Mouse (Mus musculus) lung, postnatal 0 days (tissue): ENCODE data around the gene Epb41l3.

Source experiments
- CTCF ChIP-seq: IDR thresholded peaks from 2 replicates; pipeline ENCODE4 v1.5.1; 2016; ENCODE audit warnings: antibody characterized with exemption, mild to moderate bottlenecking
- EP300 ChIP-seq: IDR thresholded peaks from 2 replicates; pipeline ENCODE4 v1.6.1; 2016; ENCODE audit warnings: antibody characterized with exemption, mild to moderate bottlenecking, control low read depth

DNA sequence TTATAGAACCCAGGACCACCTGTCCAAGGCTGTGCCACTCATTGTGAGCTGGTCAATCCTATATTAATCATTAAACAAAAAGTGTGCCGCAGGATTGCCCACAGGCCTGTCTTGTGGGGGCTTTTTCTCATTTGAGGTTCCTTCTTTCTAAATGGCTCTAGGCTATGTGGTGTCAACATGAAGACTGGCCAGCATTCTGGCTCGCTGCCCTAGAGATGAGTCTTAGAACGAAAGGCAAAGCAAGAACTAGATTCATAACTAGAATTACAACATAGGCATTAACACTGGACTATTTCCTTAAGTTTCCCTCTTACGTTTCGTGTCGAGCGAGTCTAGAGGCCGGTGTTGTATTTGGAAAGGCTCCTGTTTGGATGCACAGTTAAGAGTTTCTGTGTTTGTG, 125.5 kb downstream of the Epb41l3 start:
- TF ChIP-seq CTCF (no peak), EP300 (no peak)
